ENCODE assay signal across 28 mouse cellular contexts in genomic region chr12:112107685-112108084, GRCm38 (mm10). TPM values are rescaled to one million over a fixed set of nuclear protein-coding genes. Genes with fewer than 3 reads are reported as not detected.
DNase-seq lines count a peak whose midpoint lies in the region; ATAC-seq and TF ChIP-seq lines count a peak whose summit lies in the region.
"Had no signal": no experiment of that assay in that cellular context is flagged by ENCODE, and none has a peak within 500 bp of the region (broad histone marks: within the 10 kb centered on the region; RNA-seq: fewer than 3 reads in every experiment).

No protein-coding gene starts in this region.

- H3K27ac ChIP-seq in kidney, adult 2 months (ENCODE audit: insufficient read depth, low read depth, low read length): peak overlapping the region; percentile 7; the same call in 1 of the 2 replicates
- no peak overlapping the region for H3K27ac ChIP-seq in lung, postnatal 0 days (ENCODE audit: low read length)
- no peak overlapping the region for H3K27ac ChIP-seq in intestine, embryonic 14.5 days (ENCODE audit: low read depth)
- peak overlapping the region; percentile 6; the same call in 1 of the 2 replicates for H3K27ac ChIP-seq in intestine, postnatal 0 days (ENCODE audit: low read depth, low read length)
- H3K27ac ChIP-seq: embryonic facial prominence, embryonic 13.5 days; forebrain, embryonic 12.5 days; forebrain, embryonic 15.5 days; heart, adult 2 months; hindbrain, embryonic 14.5 days; hindbrain, postnatal 0 days had no signal

- no peaks in the 10 kb centered on the region for H3K27me3 ChIP-seq in kidney, adult 2 months (replicated peaks; ENCODE audit: control insufficient read depth, insufficient read depth, low read length)
- no peaks in the 10 kb centered on the region for H3K27me3 ChIP-seq in lung, postnatal 0 days (replicated peaks; ENCODE audit: insufficient read depth, low read length)
- H3K27me3 ChIP-seq in intestine, embryonic 14.5 days (replicated peaks; ENCODE audit: control insufficient read depth, insufficient read depth, low read length): no peaks in the 10 kb centered on the region
- no peaks in the 10 kb centered on the region for H3K27me3 ChIP-seq in intestine, postnatal 0 days (replicated peaks; ENCODE audit: control insufficient read depth, insufficient read depth, low read length)
- H3K27me3 ChIP-seq: forebrain, embryonic 15.5 days had no signal

- H3K4me2 ChIP-seq in lung, postnatal 0 days (replicated peaks; ENCODE audit: low read depth, low read length): 0 out of 2 replicates have a peak overlapping the region, but pooled peaks have one; percentile 44
- peak overlapping the region; percentile 48 for H3K4me2 ChIP-seq in intestine, embryonic 14.5 days (ENCODE audit: low read length)
- H3K4me2 ChIP-seq in intestine, postnatal 0 days (replicated peaks; ENCODE audit: low read depth): peak overlapping the region; percentile 66
- H3K4me2 ChIP-seq: forebrain, embryonic 12.5 days; forebrain, embryonic 15.5 days; hindbrain, embryonic 14.5 days had no signal

- DNase-seq in kidney, adult 2 months: peak; percentile 34
- no peak for DNase-seq in kidney, postnatal 14 days
- DNase-seq in lung, postnatal 0 days (ENCODE audit: low spot score): no peak
- no peak for DNase-seq in lung, postnatal 14 days
- DNase-seq in intestine, embryonic 14.5 days (ENCODE audit: low spot score): no peak
- DNase-seq in layer of hippocampus, postnatal 36 days: no peak
- DNase-seq in ovary, postnatal 10 days (ENCODE audit: low spot score): no peak
- DNase-seq: adrenal gland, postnatal 10 days; adrenal gland, postnatal 36 days; cerebellum, adult 11 months; cerebellum, adult 8-10 months; cerebellum, postnatal 36 days; embryo, embryonic 11 days; gastrocnemius, postnatal 25 days; heart, adult 2 months had no signal

- H3K9me3 ChIP-seq in lung, postnatal 0 days (ENCODE audit: low read length): no peaks in the 10 kb centered on the region
- H3K9me3 ChIP-seq in intestine, embryonic 14.5 days (ENCODE audit: control insufficient read depth, low read length): no peaks in the 10 kb centered on the region
- no peaks in the 10 kb centered on the region for H3K9me3 ChIP-seq in intestine, postnatal 0 days (ENCODE audit: control insufficient read depth)
- H3K9me3 ChIP-seq: embryonic facial prominence, embryonic 10.5 days; embryonic facial prominence, embryonic 13.5 days; forebrain, embryonic 12.5 days; forebrain, embryonic 15.5 days; heart, embryonic 10.5 days had no signal

- no peaks in the 10 kb centered on the region for H3K36me3 ChIP-seq in kidney, adult 2 months (ENCODE audit: control insufficient read depth, insufficient read depth, low read length)
- no peaks in the 10 kb centered on the region for H3K36me3 ChIP-seq in lung, postnatal 0 days (ENCODE audit: insufficient read depth, low read length)
- H3K36me3 ChIP-seq in intestine, embryonic 14.5 days (ENCODE audit: control insufficient read depth, insufficient read depth, low read length): no peaks in the 10 kb centered on the region
- H3K36me3 ChIP-seq in intestine, postnatal 0 days (ENCODE audit: control insufficient read depth, insufficient read depth): no peaks in the 10 kb centered on the region
- H3K36me3 ChIP-seq: embryonic facial prominence, embryonic 10.5 days; embryonic facial prominence, embryonic 13.5 days; forebrain, embryonic 12.5 days; forebrain, embryonic 15.5 days; heart, embryonic 10.5 days had no signal

- ATAC-seq in lung, postnatal 0 days: no peak
- no peak for ATAC-seq in intestine, embryonic 14.5 days (replicated peaks; ENCODE audit: low FRiP score, low TSS enrichment, low read depth)
- no peak for ATAC-seq in intestine, postnatal 0 days
- ATAC-seq: CD4-positive, CD25-positive, alpha-beta regulatory T cell, adult 4 months; forebrain, embryonic 15.5 days had no signal

- no peak for TF ChIP-seq EP300 in lung, postnatal 0 days (IDR thresholded peaks at IDR 0.05)

- peaks cover 7% of the 10 kb centered on the region; the same call in 1 of the 2 replicates for H3K4me1 ChIP-seq in kidney, adult 2 months (ENCODE audit: control insufficient read depth, insufficient read depth, low read length)
- H3K4me1 ChIP-seq in lung, postnatal 0 days (ENCODE audit: insufficient read depth, low read depth, low read length): peaks cover 5% of the 10 kb centered on the region; the same call in 1 of the 2 replicates
- peaks cover 9% of the 10 kb centered on the region for H3K4me1 ChIP-seq in intestine, embryonic 14.5 days (replicated peaks; ENCODE audit: control insufficient read depth, insufficient read depth, low read length)
- H3K4me1 ChIP-seq in intestine, postnatal 0 days (replicated peaks; ENCODE audit: control insufficient read depth, insufficient read depth, low read length): no peaks in the 10 kb centered on the region

- peak overlapping the region; percentile 46; the same call in 1 of the 2 replicates for H3K4me3 ChIP-seq in kidney, adult 2 months (ENCODE audit: insufficient read depth, low read depth, low read length)
- H3K4me3 ChIP-seq in lung, postnatal 0 days (ENCODE audit: low read depth, low read length): no peak overlapping the region
- no peak overlapping the region; the same call in 1 of the 2 replicates for H3K4me3 ChIP-seq in intestine, embryonic 14.5 days (ENCODE audit: low read depth, low read length)
- peak overlapping the region; percentile 40 for H3K4me3 ChIP-seq in intestine, postnatal 0 days (ENCODE audit: low read depth, low read length)
- H3K4me3 ChIP-seq: embryonic facial prominence, embryonic 13.5 days; erythroblast, embryonic 14.5 days; forebrain, embryonic 12.5 days; forebrain, embryonic 15.5 days; heart, adult 2 months had no signal

- TF ChIP-seq CTCF in kidney, adult 2 months (conservative IDR thresholded peaks at IDR 0.05; ENCODE audit: insufficient read depth, insufficient read length, low read depth, low read length): no peak
- TF ChIP-seq CTCF in lung, postnatal 0 days (IDR thresholded peaks at IDR 0.05): no peak
- no peak for TF ChIP-seq CTCF in intestine, postnatal 0 days (IDR thresholded peaks at IDR 0.05; ENCODE audit: low read depth)

- no peak for TF ChIP-seq POLR2A in kidney, adult 2 months (IDR thresholded peaks at IDR 0.05; ENCODE audit: low read depth, low read length)

- 85% methylated on average over 8 of the region's 8 CpGs for WGBS in kidney, adult 2 months
- 90% methylated on average over 8 of the region's 8 CpGs for WGBS in lung, postnatal 0 days
- WGBS in intestine, embryonic 14.5 days: 88% methylated on average over 8 of the region's 8 CpGs
- 60% methylated on average over 8 of the region's 8 CpGs for WGBS in intestine, postnatal 0 days

- H3K9ac ChIP-seq in lung, postnatal 0 days (replicated peaks; ENCODE audit: low read depth): no peak overlapping the region
- H3K9ac ChIP-seq in intestine, embryonic 14.5 days (ENCODE audit: low read length): no peak overlapping the region
- H3K9ac ChIP-seq in intestine, postnatal 0 days (ENCODE audit: low read depth, low read length): no peak overlapping the region
- H3K9ac ChIP-seq: embryonic facial prominence, embryonic 13.5 days; forebrain, embryonic 12.5 days; forebrain, embryonic 15.5 days; hindbrain, embryonic 14.5 days had no signal

RNA-seq across cellular contexts. Expression of gene Aspg, which starts 1.2 kb away (rescaled TPM):
- polyA plus RNA-seq in kidney, adult 2 months (2012; rRNA removed): 39.2 and 52.5 TPM in 2 replicates
- 2.5 and 2.6 TPM in 2 replicates for polyA plus RNA-seq in lung, postnatal 0 days (2015; fragmentation: Nextera tagmentation; extraction: Ambion mirVana)
- polyA plus RNA-seq in intestine, embryonic 14.5 days (2014; fragmentation: Nextera tagmentation; extraction: Ambion mirVana): 16.6 and 16.9 TPM in 2 replicates
- 14.3 and 14.4 TPM in 2 replicates for polyA plus RNA-seq in intestine, postnatal 0 days (2015; fragmentation: Nextera tagmentation; extraction: Ambion mirVana)
- total RNA-seq in layer of hippocampus, postnatal 36 days (2021): 1 to 10 TPM; 1.8 to 2.2 TPM
- total RNA-seq: gastrocnemius, adult 8-10 months; gastrocnemius, postnatal 25 days; hematopoietic stem cell, adult 5-6 weeks had no signal
- polyA plus RNA-seq: CD4-positive, CD25-positive, alpha-beta regulatory T cell, adult 4 months; erythroblast, embryonic 14.5 days had no signal

RNA-seq across cellular contexts. Expression of gene Kif26a, which starts 38.3 kb away (rescaled TPM):
- 3.8 and 4.2 TPM in 2 replicates for polyA plus RNA-seq in kidney, adult 2 months (2012; rRNA removed)
- 2.9 and 3.0 TPM in 2 replicates for polyA plus RNA-seq in lung, postnatal 0 days (2015; fragmentation: Nextera tagmentation; extraction: Ambion mirVana)
- 2.6 and 3.6 TPM in 2 replicates for polyA plus RNA-seq in intestine, embryonic 14.5 days (2014; fragmentation: Nextera tagmentation; extraction: Ambion mirVana)
- polyA plus RNA-seq in intestine, postnatal 0 days (2015; fragmentation: Nextera tagmentation; extraction: Ambion mirVana): 0.89 and 1.1 TPM in 2 replicates
- 1 to 10 TPM; 4.4 to 4.5 TPM for total RNA-seq in layer of hippocampus, postnatal 36 days (2021)
- total RNA-seq: hematopoietic stem cell, adult 5-6 weeks had no signal
- polyA plus RNA-seq: C2C12; CD4-positive, CD25-positive, alpha-beta regulatory T cell, adult 4 months; erythroblast, embryonic 14.5 days had no signal

Comparison
In these comparisons a context has a peak if more than half of its experiments do, and no peak if none do; other contexts are left out.
1. H3K27ac ChIP-seq: peak in kidney, adult 2 months (single experiment) and intestine, postnatal 0 days (single experiment); none in lung, postnatal 0 days (single experiment) and intestine, embryonic 14.5 days (single experiment).
2. H3K4me3 ChIP-seq: peak in kidney, adult 2 months (single experiment) and intestine, postnatal 0 days (single experiment); none in lung, postnatal 0 days (single experiment) and intestine, embryonic 14.5 days (single experiment).
3. Peak in every context shown above with its lines, with median percentiles within 50 percentile points of each other: H3K4me2 ChIP-seq.